Mouse (Mus musculus) CH12.LX (cell line): ENCODE results near the gene Smg9. TPM values are rescaled to one million over a fixed set of nuclear protein-coding genes. Genes with fewer than 3 reads are reported as not detected.

Source experiments
- DNase-seq: peaks from one replicate; pipeline ENCODE4 v3.0.0-alpha.2; 2013; ENCODE audit errors: extremely low read depth
- H3K27ac ChIP-seq: 2 replicates; pipeline ENCODE4 v1.5.1; 2012; ENCODE audit warnings: low read depth, mild to moderate bottlenecking, control low read depth, moderate library complexity; ENCODE audit not compliant: insufficient read depth
- H3K27me3 ChIP-seq: replicated peaks from 2 replicates; pipeline ENCODE3; 2012; ENCODE audit warnings: inconsistent platforms
- H3K36me3 ChIP-seq, 2 experiments: replicated peaks in 1 of 2; 2 replicates each; pipeline versions ENCODE3 to v1.6.1; 2012; ENCODE audit warnings: inconsistent platforms in 1 of 2, low read length in 1 of 2, mild to moderate bottlenecking in 1 of 2, mixed read lengths in 1 of 2, moderate library complexity in 1 of 2; ENCODE audit not compliant: control insufficient read depth in 1 of 2, insufficient read depth in 1 of 2
- H3K4me1 ChIP-seq, 2 experiments: 2 replicates each; pipeline ENCODE4 v1.6.1; 2012; ENCODE audit warnings: inconsistent platforms in 1 of 2, moderate library complexity in 1 of 2; ENCODE audit not compliant: insufficient read depth in 2 of 2, control insufficient read depth in 1 of 2
- H3K4me2 ChIP-seq: 2 replicates; pipeline ENCODE4 v1.6.1; 2012; ENCODE audit warnings: low read depth, mild to moderate bottlenecking, control low read depth; ENCODE audit not compliant: poor library complexity, insufficient read depth, severe bottlenecking
- H3K4me3 ChIP-seq, 3 experiments: fragments of 150-350 bp in 1 of 3; sonication (generic) in 1 of 3; replicated peaks in 1 of 3; 2 replicates each; pipeline versions ENCODE3 to v1.5.1; 2011 to 2012; ENCODE audit warnings: low read depth in 2 of 3, low read length in 2 of 3, mild to moderate bottlenecking in 2 of 3, moderate library complexity in 2 of 3, control low read depth in 1 of 3, improper control_type of control experiment in 1 of 3, inconsistent platforms in 1 of 3, mixed read lengths in 1 of 3; ENCODE audit not compliant: poor library complexity in 1 of 3
- H3K79me2 ChIP-seq: replicated peaks from 2 replicates; pipeline ENCODE4 v1.6.1; 2012; ENCODE audit warnings: mild to moderate bottlenecking, moderate library complexity; ENCODE audit not compliant: control insufficient read depth, poor library complexity, insufficient read depth, severe bottlenecking; ENCODE audit errors: extremely low read depth
- H3K9ac ChIP-seq: 2 replicates; pipeline ENCODE4 v1.6.1; 2012; ENCODE audit warnings: low read depth, mild to moderate bottlenecking, control low read depth, moderate library complexity; ENCODE audit not compliant: insufficient read depth
- H3K9me3 ChIP-seq: replicated peaks from 2 replicates; pipeline ENCODE3; 2012; ENCODE audit warnings: low read length, inconsistent platforms, mixed read lengths
- BHLHE40 ChIP-seq: IDR thresholded peaks from 2 replicates; pipeline ENCODE4 v1.6.1; 2011; ENCODE audit warnings: mild to moderate bottlenecking, low read depth, low read length, improper control_type of control experiment
- CHD1 ChIP-seq: IDR thresholded peaks from 2 replicates; pipeline ENCODE4 v1.6.1; 2012; ENCODE audit warnings: low read depth, low read length, improper control_type of control experiment, inconsistent platforms
- CTCF ChIP-seq, 2 experiments: IDR thresholded peaks in 1 of 2; conservative IDR thresholded peaks in 1 of 2; 2 replicates each; pipeline ENCODE4 v1.5.1; 2011 to 2012; ENCODE audit warnings: low read depth in 2 of 2, low read length in 2 of 2, improper control_type of control experiment in 1 of 2, inconsistent platforms in 1 of 2, mild to moderate bottlenecking in 1 of 2, moderate library complexity in 1 of 2
- E2F4 ChIP-seq: IDR thresholded peaks from 2 replicates; pipeline ENCODE4 v1.6.1; 2011; ENCODE audit warnings: low read depth, low read length, improper control_type of control experiment; ENCODE audit not compliant: insufficient replicate concordance
- ELF1 ChIP-seq: IDR thresholded peaks from 2 replicates; pipeline ENCODE4 v1.6.1; 2014; ENCODE audit warnings: low read depth, mild to moderate bottlenecking, inconsistent platforms, low read length, improper control_type of control experiment
- EP300 ChIP-seq: IDR thresholded peaks from 2 replicates; pipeline ENCODE4 v1.6.1; 2011; ENCODE audit warnings: low read length, improper control_type of control experiment
- JUN ChIP-seq: IDR thresholded peaks from 2 replicates; pipeline ENCODE4 v1.6.1; 2011; ENCODE audit warnings: low read depth, mild to moderate bottlenecking, low read length, improper control_type of control experiment, moderate library complexity; ENCODE audit not compliant: insufficient read depth
- JUND ChIP-seq: conservative IDR thresholded peaks from 2 replicates; pipeline ENCODE4 v1.6.1; 2011; ENCODE audit warnings: low read depth, low read length, improper control_type of control experiment
- KAT2A ChIP-seq: IDR thresholded peaks from 2 replicates; pipeline ENCODE4 v1.6.1; 2012; ENCODE audit warnings: low read length, improper control_type of control experiment, inconsistent platforms; ENCODE audit not compliant: insufficient replicate concordance
- MAFK ChIP-seq: IDR thresholded peaks from 2 replicates; pipeline ENCODE4 v1.6.1; 2011; ENCODE audit warnings: low read length, improper control_type of control experiment; ENCODE audit not compliant: insufficient replicate concordance
- MAX ChIP-seq: IDR thresholded peaks from 2 replicates; pipeline ENCODE4 v1.6.1; 2011; ENCODE audit warnings: low read length, improper control_type of control experiment
- MAZ ChIP-seq: IDR thresholded peaks from 2 replicates; pipeline ENCODE4 v1.6.1; 2012; ENCODE audit warnings: low read depth, mild to moderate bottlenecking, inconsistent platforms, low read length, improper control_type of control experiment, moderate library complexity
- NELFE ChIP-seq: IDR thresholded peaks from 2 replicates; pipeline ENCODE4 v1.6.1; 2011; ENCODE audit warnings: low read depth, low read length, improper control_type of control experiment
- PAX5 ChIP-seq: IDR thresholded peaks from 2 replicates; pipeline ENCODE4 v1.6.1; 2012; ENCODE audit warnings: low read length, inconsistent platforms, mixed read lengths
- POLR2A ChIP-seq: IDR thresholded peaks from 2 replicates; pipeline ENCODE4 v1.6.1; 2011; ENCODE audit warnings: low read depth, mild to moderate bottlenecking, improper control_type of control experiment, low read length
- POLR2AphosphoS2 ChIP-seq: IDR thresholded peaks from 2 replicates; pipeline ENCODE4 v1.6.1; 2011; ENCODE audit warnings: low read depth, low read length, improper control_type of control experiment
- RAD21 ChIP-seq: IDR thresholded peaks from 2 replicates; pipeline ENCODE4 v1.6.1; 2011; ENCODE audit warnings: low read depth, mild to moderate bottlenecking, low read length, improper control_type of control experiment, moderate library complexity
- SIN3A ChIP-seq: IDR thresholded peaks from 2 replicates; pipeline ENCODE4 v1.6.1; 2012; ENCODE audit warnings: low read length, improper control_type of control experiment, inconsistent platforms
- SMC3 ChIP-seq: IDR thresholded peaks from 2 replicates; pipeline ENCODE4 v1.6.1; 2011; ENCODE audit warnings: low read depth, low read length, improper control_type of control experiment
- TCF12 ChIP-seq: IDR thresholded peaks from 2 replicates; pipeline ENCODE4 v1.6.1; 2014; ENCODE audit warnings: low read depth, mild to moderate bottlenecking, inconsistent platforms, low read length, improper control_type of control experiment
- UBTF ChIP-seq: IDR thresholded peaks from 2 replicates; pipeline ENCODE4 v1.6.1; 2012; ENCODE audit warnings: low read depth, mild to moderate bottlenecking, inconsistent platforms, low read length, improper control_type of control experiment, moderate library complexity
- USF1 ChIP-seq: IDR thresholded peaks from 2 replicates; pipeline ENCODE4 v1.6.1; 2014; ENCODE audit warnings: low read depth, mild to moderate bottlenecking, inconsistent platforms, low read length, improper control_type of control experiment
- ZC3H11A ChIP-seq: IDR thresholded peaks from 2 replicates; pipeline ENCODE4 v1.6.1; 2012; ENCODE audit warnings: low read depth, mild to moderate bottlenecking, inconsistent platforms, low read length, improper control_type of control experiment
- ZKSCAN1 ChIP-seq: IDR thresholded peaks from 2 replicates; pipeline ENCODE4 v1.6.1; 2012; ENCODE audit warnings: low read depth, inconsistent platforms, low read length, improper control_type of control experiment, borderline replicate concordance
- ZMIZ1 ChIP-seq: IDR thresholded peaks from 2 replicates; pipeline ENCODE4 v1.6.1; 2012; ENCODE audit warnings: low read depth, mild to moderate bottlenecking, inconsistent platforms, low read length, improper control_type of control experiment
- ZNF384 ChIP-seq: IDR thresholded peaks from 2 replicates; pipeline ENCODE4 v1.6.1; 2012; ENCODE audit warnings: low read depth, low read length, improper control_type of control experiment, inconsistent platforms
- dilution Hi-C: fragments of 300-500 bp; cut with MboI; formaldehyde crosslinking; loops from 2 replicates; pipeline ENCODE4 v1.14.3; 2020; ENCODE audit warnings: low sequenced_read_pairs; ENCODE audit not compliant: extremely low pct_unique_long_range_greater_than_20kb, extremely low pct_ligation_motif_present
- in situ Hi-C: fragments of 300-500 bp; cut with MboI; formaldehyde crosslinking; loops from 3 replicates; pipeline ENCODE4 v1.14.3; 2019; ENCODE audit warnings: low sequenced_read_pairs, low pct_ligation_motif_present, low pct_unique_long_range_greater_than_20kb, mixed read lengths
- polyA plus RNA-seq: library from polyadenylated mRNA; unstranded; fragments of >175 nt; gene quantifications from 2 replicates; pipeline ENCODE4 v1.2.1, GENCODE M21; 2012; ENCODE audit warnings: low read depth; ENCODE audit not compliant: insufficient read length
- total RNA-seq, 2 experiments: library from RNA; depleted of rRNA; stranded (reverse); fragments of 300-350 nt in 1 of 2; fragments of >200 nt in 1 of 2; gene quantifications; 2 replicates each; pipeline ENCODE4 v1.2.3; 2012 to 2014

The Smg9 gene
- total and polyA plus RNA-seq, 3 experiments: 19.9 to 26.8 (median 20.5) TPM

DNA sequence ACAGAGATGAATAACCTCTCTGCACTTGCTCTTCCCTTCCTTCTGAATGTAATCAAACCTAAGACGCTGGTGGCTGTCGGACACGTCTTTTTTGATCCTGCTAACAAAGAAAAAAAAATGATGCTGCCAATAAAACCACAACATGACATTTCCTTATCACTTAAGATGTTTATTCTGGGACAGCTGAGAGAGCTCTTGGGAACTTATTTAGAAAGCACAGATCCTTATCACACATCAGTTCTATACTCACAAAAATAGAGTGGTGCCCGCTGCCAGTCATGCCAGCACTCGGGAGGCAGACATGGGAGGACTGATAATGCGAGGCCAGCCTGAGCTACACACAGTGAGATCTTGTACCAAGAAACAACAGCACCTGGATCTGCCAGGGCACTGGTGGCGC is 40.5 kb downstream of the Smg9 start:
- Histone ChIP-seq H3K36me3 (no peaks in the 10 kb centered on the region), H3K9ac (no peak overlapping the region), H3K27ac (no peak overlapping the region), H3K4me1 (peaks cover 15 to 34% of the 10 kb centered on the region in 2 experiments; a peak in 3 of 4 replicates), H3K79me2 (no peaks in the 10 kb centered on the region), H3K27me3 (peaks cover 10% of the 10 kb centered on the region), H3K9me3 (no peaks in the 10 kb centered on the region), H3K4me3 (no peak overlapping the region), H3K4me2 (no peak overlapping the region)
- in situ Hi-C loops (no loop called here), dilution Hi-C loops (no loop called here)
- no peak for DNase-seq
- TF ChIP-seq MAFK (no peak), ZNF384 (no peak), ZC3H11A (no peak), JUN (no peak), MAZ (no peak), USF1 (no peak), PAX5 (no peak), POLR2A (no peak)

DNA sequence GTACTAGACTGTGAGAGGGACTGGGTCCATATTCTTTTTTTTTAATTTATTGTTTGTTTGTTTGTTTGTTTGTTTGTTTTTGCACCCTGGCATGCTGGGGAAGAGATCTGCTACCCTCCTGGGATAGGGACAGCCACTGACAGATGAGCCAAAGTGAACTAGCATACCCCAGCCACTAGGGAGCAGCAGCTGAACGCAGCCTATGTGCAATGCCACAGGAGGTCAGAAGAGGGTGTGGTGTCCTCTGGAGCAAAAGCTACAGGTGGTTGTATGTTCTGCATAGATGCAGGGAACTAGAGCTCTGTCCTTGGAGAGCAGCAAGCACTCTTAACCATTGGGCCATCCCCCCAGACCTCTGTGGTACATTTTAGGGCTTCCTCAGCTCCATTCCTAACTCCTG is 42.4 kb downstream of the Smg9 start:
- peaks cover 11% of the 10 kb centered on the region for H3K9me3 ChIP-seq
- in situ Hi-C loops: no loop called here
- peaks cover 14% of the 10 kb centered on the region for H3K27me3 ChIP-seq
- no peak overlapping the region for H3K4me3 ChIP-seq
- H3K9ac ChIP-seq: no peak overlapping the region
- no peaks in the 10 kb centered on the region for H3K36me3 ChIP-seq
- no peaks in the 10 kb centered on the region for H3K79me2 ChIP-seq
- dilution Hi-C loops: no loop called here
- peaks cover 22 to 48% of the 10 kb centered on the region in 2 experiments for H3K4me1 ChIP-seq
- H3K27ac ChIP-seq: no peak overlapping the region
- DNase-seq: peak; percentile 90
- TF ChIP-seq CTCF (conservative IDR thresholded peaks at IDR 0.05 in 1 of 2, IDR thresholded peaks at IDR 0.05 in 1 of 2; ENCODE audit: low read depth in 2 of 2, low read length in 2 of 2) (peak; percentile 96 to 100), RAD21 (peak; percentile 92), SMC3 (peak; percentile 96), TCF12 (no peak), NELFE (peak; percentile 61; the same call in 1 of the 2 replicates)
- H3K4me2 ChIP-seq: peak overlapping the region; percentile 47

DNA sequence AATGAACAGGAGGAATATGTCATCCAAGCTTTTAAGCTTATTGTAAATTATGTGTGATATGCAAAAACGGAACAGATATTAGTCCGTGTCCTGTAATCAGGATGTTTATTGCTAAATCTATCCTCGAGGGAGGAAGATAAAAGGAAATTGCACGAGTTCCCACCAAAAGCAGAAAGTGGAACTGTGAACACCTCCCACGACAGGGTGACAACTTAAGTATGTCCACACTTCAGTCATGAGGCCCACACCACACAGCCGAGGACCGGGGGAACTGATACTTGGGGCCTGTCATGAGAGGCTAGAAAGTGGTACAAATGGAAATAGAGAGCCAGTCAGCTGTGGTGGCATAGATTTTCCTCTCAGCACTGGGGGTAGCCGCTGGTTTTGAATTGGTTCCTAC is 42.9 kb downstream of the Smg9 start:
- DNase-seq: peak; percentile 77
- no peak overlapping the region for H3K9ac ChIP-seq
- no peak overlapping the region for H3K4me3 ChIP-seq
- H3K9me3 ChIP-seq: peaks cover 13% of the 10 kb centered on the region
- peaks cover 16% of the 10 kb centered on the region for H3K27me3 ChIP-seq
- peaks cover 22 to 48% of the 10 kb centered on the region in 2 experiments for H3K4me1 ChIP-seq
- H3K27ac ChIP-seq: no peak overlapping the region
- H3K4me2 ChIP-seq: peak overlapping the region; percentile 47
- in situ Hi-C loops (no loop called here), dilution Hi-C loops (no loop called here)
- H3K79me2 ChIP-seq: no peaks in the 10 kb centered on the region
- H3K36me3 ChIP-seq: no peaks in the 10 kb centered on the region
- peak; percentile 70; the same call in 1 of the 2 replicates for TF ChIP-seq TCF12
- no peak for TF ChIP-seq ZNF384
- TF ChIP-seq ZMIZ1: no peak
- TF ChIP-seq JUN: no peak
- no peak for TF ChIP-seq SMC3
- 0 out of 2 replicates have a peak, but pooled peaks have one; percentile 27 for TF ChIP-seq UBTF
- TF ChIP-seq ZKSCAN1: no peak
- 0 out of 2 replicates have a peak, but pooled peaks have one; percentile 14 for TF ChIP-seq JUND
- peak; percentile 90 for TF ChIP-seq EP300
- TF ChIP-seq BHLHE40: peak; percentile 91
- TF ChIP-seq ELF1: no peak
- no peak; the same call in 1 of the 2 replicates for TF ChIP-seq SIN3A
- no peak; the same call in 1 of the 2 replicates for TF ChIP-seq RAD21
- no peak for TF ChIP-seq KAT2A
- peak; percentile 80 for TF ChIP-seq MAX
- TF ChIP-seq POLR2AphosphoS2: no peak
- no peak for TF ChIP-seq CHD1
- TF ChIP-seq PAX5: no peak
- no peak for TF ChIP-seq ZC3H11A
- no peak for TF ChIP-seq E2F4
- no peak for TF ChIP-seq NELFE
